Comparison of ENCODE assay signal across 11 mouse cellular contexts in the genomic region with DNA sequence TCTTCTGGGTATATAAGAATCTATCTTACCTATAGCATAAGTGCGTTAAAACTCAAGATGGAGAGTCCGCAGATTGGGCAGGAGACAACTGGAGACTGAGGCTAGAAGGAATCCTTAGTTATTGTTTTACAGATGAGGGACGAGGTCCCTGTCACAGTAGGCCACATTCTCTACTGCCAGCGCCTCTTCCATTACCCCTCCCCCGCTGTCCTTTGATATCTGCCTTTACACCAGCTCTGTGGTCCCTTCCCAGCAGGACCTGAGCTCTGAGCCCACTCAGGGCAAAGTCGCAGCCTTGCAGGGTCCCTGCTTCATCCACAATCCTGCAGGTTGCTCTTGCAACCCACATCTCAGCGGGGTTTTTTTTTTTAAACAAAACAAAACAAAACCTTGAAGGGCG. TPM values are rescaled to one million over a fixed set of nuclear protein-coding genes. Genes with fewer than 3 reads are reported as not detected.
DNase-seq lines count a peak whose midpoint lies in the region; ATAC-seq and TF ChIP-seq lines count a peak whose summit lies in the region.
"Had no signal": no experiment of that assay in that cellular context is flagged by ENCODE, and none has a peak within 500 bp of the region (broad histone marks: within the 10 kb centered on the region; RNA-seq: fewer than 3 reads in every experiment).

No protein-coding gene starts in this region.

- H3K4me2 ChIP-seq in hindbrain, embryonic 11.5 days (replicated peaks; ENCODE audit: low read depth, low read length), result no peak overlapping the region
- H3K4me2 ChIP-seq in hindbrain, postnatal 0 days (ENCODE audit: low read depth, low read length), result no peak overlapping the region
- peak overlapping the region; percentile 49 for H3K4me2 ChIP-seq in neural tube, embryonic 12.5 days (replicated peaks)

- 3% methylated on average over 8 of the region's 8 CpGs for WGBS in hindbrain, embryonic 11.5 days
- 6% methylated on average over 8 of the region's 8 CpGs for WGBS in hindbrain, postnatal 0 days
- WGBS in neural tube, embryonic 12.5 days, result 4% methylated on average over 8 of the region's 8 CpGs
- 4% methylated on average over 8 of the region's 8 CpGs for WGBS in limb, embryonic 10.5 days

- no peak for TF ChIP-seq CTCF in hindbrain, postnatal 0 days (IDR thresholded peaks at IDR 0.05; ENCODE audit: low read depth)

- ATAC-seq in hindbrain, embryonic 11.5 days (ENCODE audit: low FRiP score), result no peak
- ATAC-seq in hindbrain, postnatal 0 days, result no peak
- ATAC-seq in neural tube, embryonic 12.5 days (ENCODE audit: low FRiP score, low read depth), result no peak

- no peak overlapping the region for H3K9ac ChIP-seq in hindbrain, embryonic 11.5 days (ENCODE audit: low read depth, low read length)
- no peak overlapping the region for H3K9ac ChIP-seq in hindbrain, postnatal 0 days (replicated peaks; ENCODE audit: low read length)
- H3K9ac ChIP-seq in neural tube, embryonic 12.5 days, result peak overlapping the region; percentile 50

- peaks cover 10% of the 10 kb centered on the region for H3K4me1 ChIP-seq in hindbrain, embryonic 11.5 days (replicated peaks; ENCODE audit: control insufficient read depth, insufficient read depth, low read length)
- no peaks in the 10 kb centered on the region for H3K4me1 ChIP-seq in hindbrain, postnatal 0 days (ENCODE audit: insufficient read depth, low read length)
- H3K4me1 ChIP-seq in neural tube, embryonic 12.5 days, result peaks cover 24% of the 10 kb centered on the region
- peaks cover 35% of the 10 kb centered on the region for H3K4me1 ChIP-seq in limb, embryonic 10.5 days

- H3K4me3 ChIP-seq in hindbrain, embryonic 11.5 days (ENCODE audit: low read depth, low read length), result peak overlapping the region; percentile 4; the same call in 1 of the 2 replicates
- H3K4me3 ChIP-seq in hindbrain, postnatal 0 days (ENCODE audit: low read length), result no peak overlapping the region
- peak overlapping the region; percentile 33 for H3K4me3 ChIP-seq in neural tube, embryonic 12.5 days
- peak overlapping the region; percentile 44; the same call in 1 of the 2 replicates for H3K4me3 ChIP-seq in limb, embryonic 10.5 days

- DNase-seq in hindbrain, embryonic 11.5 days (ENCODE audit: low spot score), result peak; percentile 38
- no peak for DNase-seq in hindbrain, postnatal 0 days (ENCODE audit: low spot score)
- DNase-seq in neural tube, embryonic 10.5 days (ENCODE audit: extremely low spot score, low spot score), result no peak
- no peak for DNase-seq in limb, embryonic 10.5 days (ENCODE audit: low spot score)
- no peak for DNase-seq in MN1 (ENCODE audit: low spot score)
- DNase-seq in B cell, adult 2 months, result no peak
- DNase-seq: cerebellum, adult 9-11 months; heart, adult 2 months; thymus, postnatal 36 days had no signal

- no peak overlapping the region for H3K27ac ChIP-seq in hindbrain, embryonic 11.5 days (ENCODE audit: low read depth, low read length)
- no peak overlapping the region for H3K27ac ChIP-seq in hindbrain, postnatal 0 days
- no peak overlapping the region for H3K27ac ChIP-seq in neural tube, embryonic 12.5 days
- H3K27ac ChIP-seq in limb, embryonic 10.5 days, result no peak overlapping the region
- H3K27ac ChIP-seq: heart, adult 2 months had no signal

- peaks cover 96% of the 10 kb centered on the region for H3K27me3 ChIP-seq in hindbrain, embryonic 11.5 days (ENCODE audit: control insufficient read depth, insufficient read depth, low read length)
- H3K27me3 ChIP-seq in hindbrain, postnatal 0 days (ENCODE audit: insufficient read depth, low read length), result peaks cover 90% of the 10 kb centered on the region
- peaks cover 98% of the 10 kb centered on the region for H3K27me3 ChIP-seq in neural tube, embryonic 12.5 days (replicated peaks)
- H3K27me3 ChIP-seq in limb, embryonic 10.5 days (ENCODE audit: low read depth, poor library complexity, severe bottlenecking), result peaks cover 100% of the 10 kb centered on the region

- no peaks in the 10 kb centered on the region for H3K36me3 ChIP-seq in hindbrain, embryonic 11.5 days (ENCODE audit: control insufficient read depth, insufficient read depth, low read length)
- no peaks in the 10 kb centered on the region for H3K36me3 ChIP-seq in hindbrain, postnatal 0 days (ENCODE audit: insufficient read depth, low read length)
- no peaks in the 10 kb centered on the region for H3K36me3 ChIP-seq in neural tube, embryonic 12.5 days
- no peaks in the 10 kb centered on the region for H3K36me3 ChIP-seq in limb, embryonic 10.5 days

- no peaks in the 10 kb centered on the region for H3K9me3 ChIP-seq in hindbrain, embryonic 11.5 days (ENCODE audit: control insufficient read depth, low read length)
- no peaks in the 10 kb centered on the region for H3K9me3 ChIP-seq in hindbrain, postnatal 0 days (ENCODE audit: low read length)
- H3K9me3 ChIP-seq in neural tube, embryonic 12.5 days, result no peaks in the 10 kb centered on the region
- H3K9me3 ChIP-seq in limb, embryonic 10.5 days (replicated peaks), result no peaks in the 10 kb centered on the region

RNA-seq across cellular contexts. Expression of a gene that starts 1.9 kb away (rescaled TPM):
- polyA plus RNA-seq in hindbrain, embryonic 11.5 days (2014; fragmentation: Nextera tagmentation; extraction: Ambion mirVana), result 5.2 and 9.4 TPM in 2 replicates
- 0.54 TPM in 1 of 2 replicates, not detected in the other for total RNA-seq in hindbrain, postnatal 0 days (2014; rRNA removed)
- polyA plus RNA-seq in hindbrain, postnatal 0 days (2015; fragmentation: Nextera tagmentation; extraction: Ambion mirVana), result not detected in 2 replicates
- 27.0 and 42.3 TPM in 2 replicates for polyA plus RNA-seq in neural tube, embryonic 12.5 days (2016; fragmentation: Nextera tagmentation; extraction: Ambion mirVana)
- 0.16 TPM in 1 of 2 replicates, not detected in the other for polyA plus RNA-seq in limb, embryonic 10.5 days (2016; fragmentation: Nextera tagmentation; extraction: Ambion mirVana)
- total RNA-seq: heart, adult 2 months; left cerebral cortex, postnatal 25 days had no signal

RNA-seq across cellular contexts. Expression of a gene that starts 9.4 kb away (rescaled TPM):
- 38.1 and 39.8 TPM in 2 replicates for polyA plus RNA-seq in hindbrain, embryonic 11.5 days (2014; fragmentation: Nextera tagmentation; extraction: Ambion mirVana)
- 11.0 and 16.4 TPM in 2 replicates for total RNA-seq in hindbrain, postnatal 0 days (2014; rRNA removed)
- 27.8 and 29.1 TPM in 2 replicates for polyA plus RNA-seq in hindbrain, postnatal 0 days (2015; fragmentation: Nextera tagmentation; extraction: Ambion mirVana)
- 43.6 and 52.3 TPM in 2 replicates for polyA plus RNA-seq in neural tube, embryonic 12.5 days (2016; fragmentation: Nextera tagmentation; extraction: Ambion mirVana)
- 46.5 and 46.9 TPM in 2 replicates for polyA plus RNA-seq in limb, embryonic 10.5 days (2016; fragmentation: Nextera tagmentation; extraction: Ambion mirVana)

RNA-seq across cellular contexts. Expression of a gene that starts 10.6 kb away (rescaled TPM):
- 0.81 and 0.93 TPM in 2 replicates for polyA plus RNA-seq in hindbrain, embryonic 11.5 days (2014; fragmentation: Nextera tagmentation; extraction: Ambion mirVana)
- 0.50 TPM in 1 of 2 replicates, not detected in the other for total RNA-seq in hindbrain, postnatal 0 days (2014; rRNA removed)
- polyA plus RNA-seq in hindbrain, postnatal 0 days (2015; fragmentation: Nextera tagmentation; extraction: Ambion mirVana), result 0.36 and 0.42 TPM in 2 replicates
- polyA plus RNA-seq in neural tube, embryonic 12.5 days (2016; fragmentation: Nextera tagmentation; extraction: Ambion mirVana), result 1.8 and 2.1 TPM in 2 replicates
- polyA plus RNA-seq in limb, embryonic 10.5 days (2016; fragmentation: Nextera tagmentation; extraction: Ambion mirVana), result 1.4 and 1.5 TPM in 2 replicates

RNA-seq across cellular contexts. Expression of a gene that starts 13.1 kb away (rescaled TPM):
- 31.7 and 33.9 TPM in 2 replicates for polyA plus RNA-seq in hindbrain, embryonic 11.5 days (2014; fragmentation: Nextera tagmentation; extraction: Ambion mirVana)
- total RNA-seq in hindbrain, postnatal 0 days (2014; rRNA removed), result 48.4 and 54.2 TPM in 2 replicates
- polyA plus RNA-seq in hindbrain, postnatal 0 days (2015; fragmentation: Nextera tagmentation; extraction: Ambion mirVana), result 82.9 and 88.2 TPM in 2 replicates
- polyA plus RNA-seq in neural tube, embryonic 12.5 days (2016; fragmentation: Nextera tagmentation; extraction: Ambion mirVana), result 68.0 and 70.6 TPM in 2 replicates
- polyA plus RNA-seq in limb, embryonic 10.5 days (2016; fragmentation: Nextera tagmentation; extraction: Ambion mirVana), result 76.2 and 82.6 TPM in 2 replicates

RNA-seq across cellular contexts. Expression of a gene that starts 13.9 kb away (rescaled TPM):
- polyA plus RNA-seq in hindbrain, embryonic 11.5 days (2014; fragmentation: Nextera tagmentation; extraction: Ambion mirVana), result 112 TPM in 2 replicates
- 185 and 219 TPM in 2 replicates for total RNA-seq in hindbrain, postnatal 0 days (2014; rRNA removed)
- 136 and 148 TPM in 2 replicates for polyA plus RNA-seq in hindbrain, postnatal 0 days (2015; fragmentation: Nextera tagmentation; extraction: Ambion mirVana)
- 158 and 167 TPM in 2 replicates for polyA plus RNA-seq in neural tube, embryonic 12.5 days (2016; fragmentation: Nextera tagmentation; extraction: Ambion mirVana)
- polyA plus RNA-seq in limb, embryonic 10.5 days (2016; fragmentation: Nextera tagmentation; extraction: Ambion mirVana), result 167 and 169 TPM in 2 replicates
